Mouse (Mus musculus) gastrocnemius, postnatal 4 days (tissue): ENCODE results near the gene Usp15. TPM values are rescaled to one million over a fixed set of nuclear protein-coding genes. Genes with fewer than 3 reads are reported as not detected.

Experiments
- microRNA-seq: library from miRNA; unstranded; fragments of <30 nt; microRNA quantifications from one replicate; pipeline ENCODE4 v1.2.0, GENCODE M21; 2021
- total RNA-seq, 2 experiments: library from RNA; stranded (reverse); gene quantifications; 2 replicates each; pipeline ENCODE4 v1.2.3; 2021

Usp15 gene
- total RNA-seq, 2 experiments from 2014 or later: 115 to 138 TPM

Small RNAs within 50 kb of the gene (microRNA-seq; reads per million reads assigned to microRNA genes)
- 1.1 reads per million for gene Gm27920

Other genes with a start within 250 kb of the Usp15 start
- 10 to 100 TPM; 63.0 to 70.4 TPM for gene Mon2, start 120.5 kb downstream of the Usp15 start, total RNA-seq
- under 1 TPM in 1 of 2 experiments, not detected in 1; 0.13 TPM for gene Fam19a2, start 67.0 kb upstream of the Usp15 start, total RNA-seq